Mouse (Mus musculus): ENCODE data around the gene Lrrc10.
"Not testable (repeated sequence)": the region's sequence is repeated elsewhere in the genome, so short reads cannot be mapped to it uniquely, and the experiment has no call there.

Lrrc10 gene

DNA sequence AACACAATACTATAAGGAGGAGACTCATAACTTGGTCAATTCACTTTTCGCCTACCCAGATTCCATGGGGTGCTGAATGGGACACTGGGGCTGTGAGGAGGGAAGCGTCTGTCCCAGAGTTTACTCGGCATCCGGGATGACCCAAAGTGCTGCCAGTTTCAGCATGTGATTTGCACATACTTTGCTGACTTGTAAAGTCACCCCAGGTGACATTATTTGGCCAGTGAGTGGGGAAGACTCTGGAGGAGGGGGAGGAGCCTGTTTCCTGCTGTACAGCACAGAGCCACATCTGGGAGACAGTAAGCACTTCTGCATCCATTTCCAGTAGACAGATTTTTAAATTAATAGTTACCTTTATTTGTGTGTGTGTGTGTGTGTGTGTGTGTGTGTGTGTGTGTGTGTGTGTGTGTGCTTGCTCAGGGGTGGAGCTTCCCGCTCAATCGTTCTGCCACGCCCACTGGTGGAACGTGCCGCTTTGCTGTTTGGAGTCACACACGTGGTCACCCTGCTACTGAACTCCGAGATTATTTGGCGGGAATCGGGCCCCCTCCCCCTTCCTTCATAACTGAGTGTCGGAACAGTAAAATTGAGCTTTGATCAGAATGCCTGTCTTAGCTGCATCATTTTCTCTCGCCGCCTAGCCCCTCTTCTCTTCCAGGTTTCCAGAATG, 1.5 kb upstream of the Lrrc10 start:
- not testable (repeated sequence) for DNase-seq (ENCODE audit: low read depth, low spot score)

DNA sequence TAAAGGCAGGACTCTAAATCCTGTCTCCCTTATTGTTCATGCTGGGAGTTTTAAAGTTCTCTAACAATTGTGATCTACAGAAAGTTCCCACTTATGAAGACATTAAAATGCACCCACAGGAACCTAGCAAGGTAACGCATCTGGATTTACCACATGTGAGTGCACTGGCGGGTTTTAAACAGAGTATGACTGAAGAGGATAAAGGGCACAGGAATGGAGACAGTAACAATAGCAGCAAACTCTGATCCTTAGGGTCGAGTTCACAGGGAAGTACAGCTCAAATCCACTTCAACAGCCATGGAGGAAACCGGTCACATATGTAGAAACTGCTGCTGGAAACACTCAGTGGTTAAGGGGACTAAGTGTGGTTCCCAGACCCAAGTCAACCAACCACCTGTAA, 4.1 kb downstream of the Lrrc10 start:
- DNase-seq (ENCODE audit: low read depth, low spot score), result no peak

DNA sequence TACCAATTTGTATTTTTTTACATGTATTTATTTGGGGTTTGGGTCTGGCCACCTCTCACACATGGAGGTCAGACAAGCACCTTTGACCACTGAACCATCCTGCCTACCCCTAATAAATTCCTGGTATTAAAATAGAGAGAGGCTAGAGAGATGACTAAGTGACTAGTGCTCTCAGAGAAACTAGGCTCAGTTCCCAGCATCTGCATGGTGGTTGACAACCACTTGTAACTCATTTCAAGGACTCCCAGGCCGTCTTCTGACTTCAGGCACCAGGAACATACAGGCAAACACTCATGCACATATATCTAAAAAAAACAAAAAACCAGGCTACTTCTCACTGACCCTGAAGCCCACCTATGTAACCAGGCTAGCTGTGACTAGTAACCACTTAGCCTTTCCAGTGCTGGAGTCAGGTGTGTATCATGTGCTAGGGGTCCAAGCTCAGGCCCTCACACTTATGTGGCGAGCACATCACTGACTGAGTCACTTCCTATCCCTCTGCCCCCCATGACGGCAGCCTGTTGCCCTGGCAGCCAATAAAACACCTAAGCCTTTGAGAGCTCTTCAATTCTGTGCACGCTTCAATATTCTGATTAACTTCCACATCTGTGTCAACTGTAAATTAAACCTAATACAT, 4.9 kb downstream of the Lrrc10 start:
- DNase-seq (ENCODE audit: low read depth, low spot score), result no peak

DNA sequence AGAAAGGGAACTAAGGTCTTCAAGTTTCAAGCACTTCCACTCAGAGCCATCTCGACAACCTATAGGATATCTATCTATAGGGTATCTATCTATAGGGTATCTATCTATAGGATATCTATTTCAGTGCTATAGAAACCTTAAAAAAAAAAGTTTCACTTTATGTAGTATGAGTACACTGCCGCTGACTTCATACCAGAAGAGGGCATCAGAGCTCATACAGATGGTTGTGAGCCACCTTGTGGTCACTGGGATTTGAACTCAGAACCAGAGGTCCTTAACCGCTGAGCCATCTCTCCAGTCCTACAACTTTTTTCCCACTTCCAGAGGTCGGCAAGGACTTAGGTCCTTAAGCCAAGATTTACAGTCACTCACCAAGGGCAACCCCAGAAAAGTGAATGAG, 10.5 kb downstream of the Lrrc10 start:
- no peak for DNase-seq (ENCODE audit: low read depth, low spot score)

DNA sequence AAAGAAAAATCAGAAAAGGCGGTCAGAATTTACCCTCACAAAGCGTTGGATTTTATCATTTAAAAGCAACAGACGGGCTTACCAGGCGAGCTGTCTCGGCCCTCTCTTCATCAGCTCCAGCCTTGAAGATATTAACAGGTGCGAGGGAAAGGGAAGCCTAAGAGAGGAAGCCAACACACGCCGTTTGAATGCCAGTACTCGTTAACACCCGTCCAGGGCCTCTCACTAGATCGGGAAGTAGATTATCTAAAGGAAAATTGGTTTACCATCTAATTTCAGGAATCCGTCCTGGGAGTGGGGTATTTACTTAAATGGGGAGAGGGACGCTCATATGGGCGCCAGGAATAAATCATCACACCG, 17.7 kb downstream of the Lrrc10 start:
- no peak for DNase-seq (ENCODE audit: low read depth, low spot score)

DNA sequence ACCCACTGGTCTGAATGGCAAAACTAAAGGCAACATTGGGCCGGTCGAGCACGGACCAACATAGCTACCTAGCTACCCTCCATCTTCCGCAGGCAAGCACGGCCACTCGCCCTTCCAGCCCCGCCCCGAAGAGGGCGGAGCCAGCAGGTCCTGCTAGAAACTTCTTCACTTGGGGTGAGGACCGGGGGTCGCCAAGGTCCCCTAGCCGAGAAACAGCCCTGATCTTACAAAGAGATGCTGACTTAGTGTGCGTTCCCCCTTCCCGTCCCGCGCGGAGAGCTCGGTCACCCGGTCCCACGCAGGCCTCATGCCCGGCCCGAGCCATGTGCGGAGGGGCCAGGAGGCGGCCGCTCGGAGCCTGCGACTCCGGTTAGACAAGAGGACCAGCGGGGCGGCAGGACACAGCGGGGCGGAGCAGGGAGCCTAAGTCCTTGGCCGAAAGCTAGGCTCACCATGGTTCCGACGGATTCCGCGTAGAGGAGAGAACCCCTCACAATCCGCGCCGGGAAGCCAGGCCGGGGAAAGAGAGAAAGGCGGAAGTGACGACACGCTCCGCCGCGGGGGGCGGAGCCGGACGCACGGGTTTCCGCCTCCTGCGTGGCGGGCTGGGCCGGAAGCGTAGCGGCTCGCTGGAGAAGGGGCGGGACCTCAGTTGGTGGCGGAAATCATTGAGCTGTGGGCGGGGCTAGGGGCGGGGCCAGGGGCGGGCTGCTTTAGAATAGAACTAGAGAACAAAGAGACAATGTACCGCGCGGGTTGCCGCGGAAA, 18.3 kb downstream of the Lrrc10 start, which contains the start of gene Cct2:
Gene Cct2 (minus strand): TSS at position 561 of the 768 bp plus-strand sequence.
- peak; percentile 98 for DNase-seq (ENCODE audit: low read depth, low spot score)

DNA sequence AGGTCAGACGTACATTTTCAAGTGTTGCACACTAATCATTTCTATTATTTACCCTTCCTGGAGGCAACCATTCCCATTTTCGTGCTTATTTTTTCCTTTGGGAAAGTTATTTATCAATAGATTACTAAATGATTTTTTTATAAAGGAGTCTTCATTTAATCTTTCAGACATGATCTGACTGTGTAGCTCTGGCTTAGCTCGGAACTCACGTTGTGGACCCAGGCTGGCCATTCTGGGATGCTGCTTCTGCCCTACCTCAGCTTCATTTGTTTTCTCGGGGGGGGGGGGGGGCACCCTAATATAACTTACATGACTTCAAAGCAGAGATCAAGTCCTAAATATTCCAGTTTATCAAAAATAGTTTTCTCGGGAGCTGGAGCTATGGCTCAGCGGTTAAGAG, 18.9 kb downstream of the Lrrc10 start:
- DNase-seq (ENCODE audit: low read depth, low spot score), result no peak

DNA sequence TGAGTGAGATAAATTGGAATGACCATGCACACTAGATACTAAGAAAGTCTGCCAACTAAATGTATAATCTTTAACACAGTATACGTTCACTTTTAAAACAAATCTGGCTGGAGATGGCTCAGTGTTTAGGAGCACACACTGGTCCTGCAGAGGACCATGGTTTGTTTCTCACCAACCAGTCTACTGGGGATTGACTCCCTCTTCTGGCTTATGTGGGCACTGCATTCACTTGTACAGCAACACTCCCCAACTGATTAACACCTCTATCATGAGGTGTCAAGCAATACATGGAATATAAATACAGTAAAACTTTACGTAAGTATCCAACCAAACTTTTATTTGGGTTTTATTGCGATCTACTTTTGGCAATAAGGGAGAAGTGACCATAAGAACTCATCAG, 24.0 kb downstream of the Lrrc10 start:
- DNase-seq (ENCODE audit: low read depth, low spot score), result no peak

DNA sequence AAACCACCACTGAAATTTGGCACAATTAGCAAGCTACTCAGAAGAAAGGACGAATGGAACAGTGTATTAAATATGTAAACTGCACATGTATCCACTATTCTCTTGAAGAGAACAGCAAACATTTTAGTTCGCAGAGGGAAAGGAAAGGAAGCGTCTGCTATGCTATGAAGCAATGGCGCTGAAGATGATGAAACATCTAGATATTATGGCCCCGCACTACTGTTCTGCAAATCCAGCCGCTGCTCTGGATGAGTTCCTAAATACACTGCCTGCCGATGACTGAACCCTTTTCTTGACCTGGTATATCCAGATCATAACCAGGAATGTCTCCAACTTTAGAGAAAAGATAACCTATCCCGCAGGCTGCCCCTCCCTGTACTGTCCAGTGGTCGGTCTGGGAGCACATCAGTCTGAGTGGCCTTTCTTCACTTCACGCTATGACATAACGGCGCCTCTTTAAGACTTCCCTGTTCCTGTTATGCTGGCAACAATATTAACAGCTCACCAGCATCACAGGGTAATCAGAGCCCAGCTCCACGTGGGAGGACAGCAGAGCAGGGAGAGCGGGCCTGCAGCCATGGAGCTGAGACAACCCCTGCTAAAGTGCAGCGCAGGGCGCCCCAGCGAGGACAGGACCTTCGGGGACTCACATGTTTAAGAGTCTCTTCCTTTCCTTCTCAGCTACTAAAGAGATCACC, 27.2 kb downstream of the Lrrc10 start:
- DNase-seq (ENCODE audit: low read depth, low spot score), result no peak

DNA sequence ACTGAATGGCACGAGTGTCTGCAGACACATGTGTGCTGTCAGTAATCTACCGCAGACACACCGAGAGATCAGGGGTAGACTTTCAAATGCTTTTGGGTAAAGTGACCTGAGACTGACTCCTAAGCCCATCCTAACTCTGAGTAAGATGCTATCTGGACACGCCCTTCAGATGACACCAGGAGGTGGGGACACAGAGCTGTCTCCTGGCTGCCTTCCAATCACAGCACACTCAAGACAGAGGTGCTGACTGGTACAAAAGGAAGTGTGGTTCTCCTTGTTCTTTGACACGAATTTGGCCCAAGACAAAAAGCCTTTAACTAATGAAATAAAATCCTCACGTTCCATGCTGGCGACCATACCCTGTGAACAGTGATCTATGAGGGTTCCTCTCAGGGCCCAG, 28.0 kb downstream of the Lrrc10 start:
- DNase-seq (ENCODE audit: low read depth, low spot score), result no peak

DNA sequence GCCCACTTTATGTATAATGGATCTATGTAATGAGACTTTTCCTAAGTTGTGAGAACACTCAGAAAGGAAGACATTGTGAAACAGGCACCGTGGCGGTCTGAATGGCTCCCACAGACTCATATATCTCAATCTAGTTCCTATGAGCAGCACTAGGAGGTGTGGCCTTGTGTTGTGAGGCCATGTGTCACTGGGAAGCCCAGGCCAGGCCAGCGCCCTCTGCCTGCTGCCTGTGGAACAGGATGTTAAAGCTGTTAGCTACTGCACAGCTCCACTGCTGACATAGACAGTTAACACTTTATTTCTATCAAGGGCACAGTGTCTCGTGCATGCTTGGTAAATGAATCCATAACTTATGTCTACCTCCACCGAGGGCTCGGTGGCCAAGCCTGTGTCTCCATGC, 33.1 kb downstream of the Lrrc10 start:
- no peak for DNase-seq (ENCODE audit: low read depth, low spot score)

DNA sequence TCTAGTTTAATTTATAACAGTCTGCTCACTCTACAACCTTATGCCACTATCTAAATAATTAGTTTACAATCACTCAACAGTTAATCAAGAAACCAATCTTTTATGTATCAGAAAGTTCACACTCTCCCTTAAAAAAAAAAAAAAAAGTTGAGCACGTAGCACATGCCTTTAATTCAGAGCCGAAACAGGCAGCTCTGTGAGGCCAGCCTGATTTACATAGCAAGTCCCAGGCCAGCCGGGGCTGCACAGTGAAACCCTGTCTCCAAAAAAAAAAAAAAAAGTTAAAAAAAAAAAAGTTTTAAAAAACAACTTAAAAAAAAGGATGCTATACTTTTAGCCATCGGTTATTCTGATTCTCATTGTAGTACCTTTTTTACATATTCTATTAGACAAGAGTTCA, 36.2 kb downstream of the Lrrc10 start:
- no peak for DNase-seq (ENCODE audit: low read depth, low spot score)

DNA sequence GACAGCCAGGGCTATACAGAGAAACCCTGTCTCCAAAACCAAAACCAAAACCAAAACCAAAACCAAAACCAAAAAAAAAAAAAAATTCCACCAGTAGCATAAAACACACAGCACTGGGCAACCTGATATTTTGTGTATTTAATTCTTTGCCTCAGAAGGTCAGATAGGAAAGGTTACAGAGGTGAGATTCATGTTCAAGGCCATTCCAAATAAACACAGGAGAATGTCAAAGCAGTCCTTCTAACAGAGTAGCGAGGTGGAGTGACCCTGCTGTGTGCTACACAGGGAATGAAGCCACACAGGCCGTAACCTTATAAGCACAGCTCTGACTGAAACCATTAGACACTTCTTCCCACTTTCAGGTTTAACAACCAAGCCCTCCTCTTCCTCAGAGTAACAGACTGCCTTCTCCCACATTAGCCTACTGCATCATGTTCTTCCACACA, 36.8 kb downstream of the Lrrc10 start:
- no peak for DNase-seq (ENCODE audit: low read depth, low spot score)

DNA sequence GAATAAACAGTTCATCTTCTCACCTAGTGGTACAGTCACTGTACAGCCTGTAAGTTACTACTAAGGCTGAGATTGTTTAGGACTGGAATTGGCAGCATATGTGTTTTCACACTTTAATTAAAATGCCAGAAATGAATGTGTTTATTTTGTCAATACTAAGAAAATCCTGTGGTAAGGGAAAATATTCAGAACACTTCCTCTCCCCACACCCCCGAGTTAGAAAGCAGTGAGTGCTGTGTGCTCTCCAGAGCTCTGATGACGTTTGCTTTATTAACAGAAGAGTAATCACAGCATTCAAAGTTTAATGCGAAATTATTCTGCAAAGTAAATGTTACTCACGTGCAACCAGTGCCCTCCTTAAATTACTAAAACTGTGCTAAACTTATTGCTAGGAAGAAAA, 44.5 kb downstream of the Lrrc10 start:
- no peak for DNase-seq (ENCODE audit: low read depth, low spot score)

DNA sequence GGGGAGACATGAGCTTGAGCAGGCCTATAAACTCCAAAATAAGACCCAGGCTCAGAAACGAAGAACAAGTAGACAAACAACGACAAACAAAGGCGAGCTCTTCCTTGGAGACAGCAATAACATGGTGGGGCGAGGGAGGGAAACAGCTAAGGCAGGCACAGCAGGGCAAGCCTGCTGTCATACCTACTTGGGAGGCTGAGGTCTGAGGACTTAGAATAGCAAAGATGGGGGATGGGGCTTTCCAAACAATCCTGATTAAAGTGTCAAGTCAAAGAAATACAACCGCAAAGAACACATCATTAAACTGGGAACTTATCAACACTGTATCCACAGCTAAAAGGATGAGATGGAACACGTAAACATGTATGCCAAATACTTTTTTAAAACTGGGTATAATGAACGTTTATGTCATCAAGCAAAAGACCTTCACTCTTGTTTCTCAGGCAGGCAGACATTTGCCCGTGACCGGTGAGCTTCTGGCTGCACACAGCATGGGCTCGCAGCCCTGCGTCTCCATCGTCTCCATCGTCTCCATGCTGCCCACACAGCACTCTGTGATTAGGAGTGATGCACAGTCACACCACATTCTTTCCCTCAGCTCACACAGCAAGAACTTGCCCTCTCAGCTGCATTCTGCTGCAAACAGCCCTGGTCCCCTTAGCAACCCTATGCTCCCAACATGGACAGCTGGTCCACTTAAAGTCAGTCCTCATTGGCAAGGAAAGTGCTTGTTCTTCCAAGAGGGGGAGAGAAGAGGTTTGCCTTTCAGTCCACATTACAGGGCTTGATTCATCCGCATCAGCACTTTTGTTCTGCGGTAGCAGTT, 49.6 kb downstream of the Lrrc10 start:
- DNase-seq (ENCODE audit: low read depth, low spot score), result peak; percentile 46

DNA sequence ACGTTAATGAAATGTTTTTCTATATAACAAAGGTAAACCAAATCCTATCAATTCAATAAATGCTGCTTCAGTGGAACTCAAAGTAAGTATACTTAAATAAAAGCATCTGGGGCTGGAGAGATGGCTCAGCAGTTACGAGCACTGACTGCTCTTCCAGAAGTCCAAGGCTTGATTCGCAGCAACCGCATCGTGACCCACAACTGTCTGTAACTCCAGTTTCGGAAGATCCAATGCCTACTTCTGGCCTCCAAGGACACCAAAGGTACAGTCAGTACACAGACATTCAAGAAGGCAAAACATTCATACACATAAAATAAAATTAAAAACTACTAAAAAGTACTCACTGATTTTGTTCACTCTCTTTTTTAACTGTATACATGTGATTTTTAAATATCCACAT, 51.0 kb downstream of the Lrrc10 start:
- no peak for DNase-seq (ENCODE audit: low read depth, low spot score)
